Mouse (Mus musculus): ENCODE results near the gene Cd5. TPM values are rescaled to one million over a fixed set of nuclear protein-coding genes. Genes with fewer than 3 reads are reported as not detected.

Cd5 gene
- polyA plus RNA-seq (2014; fragmentation: Illumina TruSeq; extraction: RNeasy Lipid Tissue Mini Kit (QIAGEN cat#74804); ENCODE audit: low read depth, low replicate concordance) = not detected

GRCm38 (mm10) chr19:10738811-10739210 is at the start of gene Cd5:
Cd5 (minus strand) TSS chr19:10739002.

GRCm38 (mm10) chr19:10688537-10689352 is 50.1 kb downstream of the Cd5 start, which contains the start of gene Vps37c:
Vps37c (plus strand) TSS chr19:10688735.

GRCm38 (mm10) chr19:10677915-10678771 is 60.7 kb downstream of the Cd5 start, which contains the start of gene Pga5:
Pga5 (minus strand) TSS chr19:10678071.

Other genes starting within 250 kb of the Cd5 start
- 35.0 TPM for gene Cpsf7, start 213.7 kb downstream of the Cd5 start, polyA plus RNA-seq (2014; fragmentation: Illumina TruSeq; extraction: RNeasy Lipid Tissue Mini Kit (QIAGEN cat#74804); ENCODE audit: low read depth, low replicate concordance)
- gene Sdhaf2, start 212.9 kb downstream of the Cd5 start, polyA plus RNA-seq (2014; fragmentation: Illumina TruSeq; extraction: RNeasy Lipid Tissue Mini Kit (QIAGEN cat#74804); ENCODE audit: low read depth, low replicate concordance) = 72.4 TPM
- gene Tmem216, start 182.8 kb downstream of the Cd5 start, polyA plus RNA-seq (2014; fragmentation: Illumina TruSeq; extraction: RNeasy Lipid Tissue Mini Kit (QIAGEN cat#74804); ENCODE audit: low read depth, low replicate concordance) = 5.5 TPM
- 3.2 TPM for gene Cyb561a3, start 161.8 kb downstream of the Cd5 start, polyA plus RNA-seq (2014; fragmentation: Illumina TruSeq; extraction: RNeasy Lipid Tissue Mini Kit (QIAGEN cat#74804); ENCODE audit: low read depth, low replicate concordance)
- 5.4 TPM for gene Tmem138, start 161.6 kb downstream of the Cd5 start, polyA plus RNA-seq (2014; fragmentation: Illumina TruSeq; extraction: RNeasy Lipid Tissue Mini Kit (QIAGEN cat#74804); ENCODE audit: low read depth, low replicate concordance)
- gene Ddb1, start 133.7 kb downstream of the Cd5 start, polyA plus RNA-seq (2014; fragmentation: Illumina TruSeq; extraction: RNeasy Lipid Tissue Mini Kit (QIAGEN cat#74804); ENCODE audit: low read depth, low replicate concordance) = 62.9 TPM
- 21.8 TPM for gene Tkfc, start 133.3 kb downstream of the Cd5 start, polyA plus RNA-seq (2014; fragmentation: Illumina TruSeq; extraction: RNeasy Lipid Tissue Mini Kit (QIAGEN cat#74804); ENCODE audit: low read depth, low replicate concordance)
- gene Vwce, start 104.8 kb downstream of the Cd5 start, polyA plus RNA-seq (2014; fragmentation: Illumina TruSeq; extraction: RNeasy Lipid Tissue Mini Kit (QIAGEN cat#74804); ENCODE audit: low read depth, low replicate concordance) = 0.93 TPM
- not detected for gene Pga5, start 60.9 kb downstream of the Cd5 start, polyA plus RNA-seq (2014; fragmentation: Illumina TruSeq; extraction: RNeasy Lipid Tissue Mini Kit (QIAGEN cat#74804); ENCODE audit: low read depth, low replicate concordance)
- 2.6 TPM for gene Vps37c, start 50.3 kb downstream of the Cd5 start, polyA plus RNA-seq (2014; fragmentation: Illumina TruSeq; extraction: RNeasy Lipid Tissue Mini Kit (QIAGEN cat#74804); ENCODE audit: low read depth, low replicate concordance)
- gene Cd6, start 91.1 kb upstream of the Cd5 start, polyA plus RNA-seq (2014; fragmentation: Illumina TruSeq; extraction: RNeasy Lipid Tissue Mini Kit (QIAGEN cat#74804); ENCODE audit: low read depth, low replicate concordance) = not detected
- gene Slc15a3, start 100.7 kb upstream of the Cd5 start, polyA plus RNA-seq (2014; fragmentation: Illumina TruSeq; extraction: RNeasy Lipid Tissue Mini Kit (QIAGEN cat#74804); ENCODE audit: low read depth, low replicate concordance) = 0.49 TPM
- 0.12 TPM for gene Tmem132a, start 130.9 kb upstream of the Cd5 start, polyA plus RNA-seq (2014; fragmentation: Illumina TruSeq; extraction: RNeasy Lipid Tissue Mini Kit (QIAGEN cat#74804); ENCODE audit: low read depth, low replicate concordance)
- gene Tmem109, start 143.0 kb upstream of the Cd5 start, polyA plus RNA-seq (2014; fragmentation: Illumina TruSeq; extraction: RNeasy Lipid Tissue Mini Kit (QIAGEN cat#74804); ENCODE audit: low read depth, low replicate concordance) = 2.8 TPM
- gene Prpf19, start 156.2 kb upstream of the Cd5 start, polyA plus RNA-seq (2014; fragmentation: Illumina TruSeq; extraction: RNeasy Lipid Tissue Mini Kit (QIAGEN cat#74804); ENCODE audit: low read depth, low replicate concordance) = 37.5 TPM
- gene Zp1, start 181.6 kb upstream of the Cd5 start, polyA plus RNA-seq (2014; fragmentation: Illumina TruSeq; extraction: RNeasy Lipid Tissue Mini Kit (QIAGEN cat#74804); ENCODE audit: low read depth, low replicate concordance) = not detected
- not detected for gene Ptgdr2, start 198.2 kb upstream of the Cd5 start, polyA plus RNA-seq (2014; fragmentation: Illumina TruSeq; extraction: RNeasy Lipid Tissue Mini Kit (QIAGEN cat#74804); ENCODE audit: low read depth, low replicate concordance)
- 1.1 TPM for gene Ccdc86, start 210.3 kb upstream of the Cd5 start, polyA plus RNA-seq (2014; fragmentation: Illumina TruSeq; extraction: RNeasy Lipid Tissue Mini Kit (QIAGEN cat#74804); ENCODE audit: low read depth, low replicate concordance)
- not detected for gene Ms4a10, start 235.7 kb upstream of the Cd5 start, polyA plus RNA-seq (2014; fragmentation: Illumina TruSeq; extraction: RNeasy Lipid Tissue Mini Kit (QIAGEN cat#74804); ENCODE audit: low read depth, low replicate concordance)